Mouse (Mus musculus) forebrain, embryonic 12.5 days (tissue): ENCODE measurements around the gene Ggt6. TPM values are rescaled to one million over a fixed set of nuclear protein-coding genes. Genes with fewer than 3 reads are reported as not detected.

Source experiments
- ATAC-seq: fragments of 200-750 bp; cut with Nextera tagmentation; 2 replicates; pipeline ENCODE4 v1.8.0; 2017; ENCODE audit warnings: moderate TSS enrichment; ENCODE audit not compliant: low FRiP score
- H3K27ac ChIP-seq: fragments of 300-500 bp; sonication (generic); 2 replicates; pipeline ENCODE4 v1.5.1; 2016; ENCODE audit warnings: mild to moderate bottlenecking
- H3K27me3 ChIP-seq: fragments of 300-500 bp; sonication (generic); 2 replicates; pipeline ENCODE4 v1.6.1; 2016; ENCODE audit warnings: mild to moderate bottlenecking
- H3K36me3 ChIP-seq: fragments of 300-500 bp; sonication (generic); replicated peaks from 2 replicates; pipeline ENCODE4 v1.6.1; 2016; ENCODE audit warnings: mild to moderate bottlenecking
- H3K4me1 ChIP-seq: fragments of 300-500 bp; sonication (generic); 2 replicates; pipeline ENCODE4 v1.6.1; 2016
- H3K4me2 ChIP-seq: fragments of 300-500 bp; sonication (generic); 2 replicates; pipeline ENCODE4 v1.6.1; 2016; ENCODE audit warnings: mild to moderate bottlenecking, moderate library complexity
- H3K4me3 ChIP-seq: fragments of 300-500 bp; sonication (generic); replicated peaks from 2 replicates; pipeline ENCODE4 v1.5.1; 2016; ENCODE audit warnings: mild to moderate bottlenecking
- H3K9ac ChIP-seq: fragments of 300-500 bp; sonication (generic); 2 replicates; pipeline ENCODE4 v1.6.1; 2016; ENCODE audit warnings: mild to moderate bottlenecking
- H3K9me3 ChIP-seq: fragments of 300-500 bp; sonication (generic); 2 replicates; pipeline ENCODE4 v1.6.1; 2016
- WGBS: fragments of 180-500 bp; shearing (Covaris S2); methylation state at CpG from one replicate; pipeline ENCODE4 v1.1.7; 2016; 5-methylcytosine and 5-hydroxymethylcytosine counted together
- polyA plus RNA-seq: library from polyadenylated mRNA; unstranded; fragments of >200 nt; fragmentation: Nextera tagmentation; extraction: Ambion mirVana; gene quantifications from 2 replicates; pipeline ENCODE4 v1.2.1, GENCODE M21; 2016

Ggt6 gene
- polyA plus RNA-seq, 1 experiment from 2014 or later = not detected

- Histone ChIP-seq H3K4me1 (no peaks in the 10 kb centered on the region), H3K4me2 (no peak overlapping the region), H3K27me3 (0 out of 2 replicates have a peak, but pooled peaks cover 5% of the 10 kb centered on the region), H3K36me3 (no peaks in the 10 kb centered on the region), H3K4me3 (no peak overlapping the region), H3K27ac (no peak overlapping the region), H3K9me3 (no peaks in the 10 kb centered on the region), H3K9ac (no peak overlapping the region)
- ATAC-seq = no peak
- 80% methylated on average over 5 of the region's 5 CpGs for WGBS
Measured at GRCm38 (mm10) chr11:72402017-72402416, 33.3 kb upstream of the Ggt6 start.

DNA sequence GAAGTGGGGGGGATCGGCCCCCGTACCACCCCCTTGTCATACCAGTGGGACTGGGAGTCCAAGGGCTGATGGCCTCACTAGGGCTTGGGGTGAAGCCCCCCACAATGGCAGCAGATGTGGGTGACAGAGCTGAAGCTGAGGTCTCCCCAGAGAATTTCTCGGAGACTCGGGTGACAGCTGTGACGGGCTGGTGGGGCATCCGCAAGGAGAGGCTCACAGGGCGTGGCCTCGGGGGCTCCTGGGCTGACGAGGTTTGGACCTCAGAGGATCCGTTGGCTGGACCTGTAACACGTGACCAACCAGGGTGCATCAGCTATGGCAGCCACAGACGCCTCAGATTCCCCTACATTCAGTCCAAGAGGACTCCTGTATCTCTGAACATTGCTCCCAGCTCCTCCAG lies 32.4 kb upstream of the Ggt6 start:
- no peak overlapping the region for H3K27ac ChIP-seq
- peaks cover 5% of the 10 kb centered on the region; the same call in 1 of the 2 replicates for H3K4me1 ChIP-seq
- H3K9ac ChIP-seq = no peak overlapping the region
- no peaks in the 10 kb centered on the region for H3K9me3 ChIP-seq
- WGBS = 95% methylated on average over 12 of the region's 12 CpGs
- no peak overlapping the region for H3K4me3 ChIP-seq
- 0 out of 2 replicates have a peak, but pooled peaks cover 9% of the 10 kb centered on the region for H3K27me3 ChIP-seq
- H3K36me3 ChIP-seq = no peaks in the 10 kb centered on the region
- no peak for ATAC-seq
- H3K4me2 ChIP-seq = no peak overlapping the region

GRCm38 (mm10) chr11:72405532-72405931 lies 29.8 kb upstream of the Ggt6 start:
- Histone ChIP-seq H3K27me3 (peaks cover 31% of the 10 kb centered on the region), H3K9ac (no peak overlapping the region), H3K4me2 (no peak overlapping the region), H3K4me1 (peaks cover 14% of the 10 kb centered on the region), H3K27ac (no peak overlapping the region), H3K9me3 (no peaks in the 10 kb centered on the region), H3K4me3 (no peak overlapping the region), H3K36me3 (no peaks in the 10 kb centered on the region)
- WGBS = 62% methylated on average over 4 of the region's 4 CpGs
- ATAC-seq = no peak

- WGBS = 72% methylated on average over 8 of the region's 8 CpGs
- Histone ChIP-seq H3K27me3 (peaks cover 38% of the 10 kb centered on the region), H3K27ac (no peak overlapping the region), H3K4me2 (no peak overlapping the region), H3K9me3 (no peaks in the 10 kb centered on the region), H3K4me3 (no peak overlapping the region), H3K9ac (no peak overlapping the region), H3K4me1 (peaks cover 21% of the 10 kb centered on the region), H3K36me3 (no peaks in the 10 kb centered on the region)
- no peak for ATAC-seq
Measured at GRCm38 (mm10) chr11:72406079-72406675, 29.1 kb upstream of the Ggt6 start.

- whole genome bisulfite sequencing = 21% methylated on average over 3 of the region's 3 CpGs
- H3K36me3 ChIP-seq = no peaks in the 10 kb centered on the region
- H3K27me3 ChIP-seq = peaks cover 47% of the 10 kb centered on the region
- peaks cover 27% of the 10 kb centered on the region for H3K4me1 ChIP-seq
- no peaks in the 10 kb centered on the region for H3K9me3 ChIP-seq
- no peak for ATAC-seq
- H3K9ac ChIP-seq = no peak overlapping the region
- no peak overlapping the region for H3K4me2 ChIP-seq
- H3K4me3 ChIP-seq = no peak overlapping the region
- no peak overlapping the region for H3K27ac ChIP-seq
Measured at GRCm38 (mm10) chr11:72407081-72407480, 28.2 kb upstream of the Ggt6 start.

DNA sequence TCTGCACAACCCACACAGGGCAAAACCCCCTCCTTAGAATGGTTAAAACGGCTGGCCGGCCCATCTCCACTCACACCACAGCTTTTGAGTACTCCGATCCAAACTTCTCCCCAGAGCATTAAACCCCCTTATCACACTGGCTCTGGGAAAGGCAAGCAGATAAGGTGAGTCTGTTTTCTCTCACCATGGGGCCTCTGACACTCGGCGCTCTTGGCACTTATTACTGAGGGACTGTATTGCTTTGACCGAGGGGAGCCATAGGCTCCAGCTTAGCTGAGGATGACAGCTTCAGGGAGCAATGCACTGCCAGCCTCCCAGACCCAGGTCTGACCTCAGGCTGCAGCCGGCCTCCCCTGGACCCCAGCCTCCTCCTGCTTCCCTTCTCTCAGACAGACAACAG lies 27.8 kb upstream of the Ggt6 start:
- 22% methylated on average over 7 of the region's 7 CpGs for WGBS

DNA sequence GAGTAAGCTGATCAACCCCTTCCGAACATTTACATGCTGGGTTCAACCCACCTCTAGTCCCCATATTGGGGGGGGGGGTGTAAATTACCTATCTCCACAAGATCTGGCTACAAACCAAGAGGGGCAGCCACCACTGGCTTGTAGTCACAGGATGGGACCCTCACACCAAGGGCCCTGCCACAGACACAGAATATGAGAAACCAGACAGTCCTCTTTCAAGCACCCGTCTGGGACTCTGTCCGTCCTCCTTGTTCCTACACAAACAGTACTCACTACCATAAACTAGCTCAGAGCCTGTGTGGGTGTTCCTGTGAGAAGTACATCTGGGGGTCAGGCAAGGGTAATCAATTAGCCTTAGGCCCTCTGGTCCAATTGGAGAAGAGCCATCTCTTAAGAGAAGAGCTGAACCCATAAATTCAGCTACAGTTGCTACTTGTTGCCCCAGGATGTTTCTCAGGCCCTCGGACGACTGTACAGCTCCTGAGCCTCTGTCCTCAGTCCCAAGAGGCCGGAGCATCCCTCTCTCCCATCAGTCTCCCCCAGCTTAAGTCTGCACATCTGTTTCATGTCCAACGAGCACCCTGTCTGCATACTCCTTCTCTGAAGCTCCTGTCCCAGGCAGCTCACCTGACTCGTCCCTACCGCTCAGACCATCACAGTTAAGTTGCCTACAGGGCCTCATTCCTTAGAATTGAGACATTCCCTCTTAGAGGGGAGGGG lies 26.7 kb upstream of the Ggt6 start:
- Histone ChIP-seq H3K9ac (no peak overlapping the region), H3K9me3 (no peaks in the 10 kb centered on the region), H3K4me2 (no peak overlapping the region), H3K4me1 (peaks cover 27% of the 10 kb centered on the region), H3K36me3 (no peaks in the 10 kb centered on the region), H3K4me3 (no peak overlapping the region), H3K27ac (no peak overlapping the region), H3K27me3 (peaks cover 62% of the 10 kb centered on the region)
- ATAC-seq = no peak
- 66% methylated on average over 9 of the region's 9 CpGs for WGBS

More for the DNA sequence above, 27.8 kb upstream of the Ggt6 start:
- Histone ChIP-seq H3K4me3 (no peak overlapping the region), H3K36me3 (no peaks in the 10 kb centered on the region), H3K4me2 (no peak overlapping the region), H3K9ac (no peak overlapping the region), H3K9me3 (no peaks in the 10 kb centered on the region), H3K27me3 (peaks cover 52% of the 10 kb centered on the region), H3K27ac (no peak overlapping the region), H3K4me1 (peaks cover 27% of the 10 kb centered on the region)
- no peak for ATAC-seq

DNA sequence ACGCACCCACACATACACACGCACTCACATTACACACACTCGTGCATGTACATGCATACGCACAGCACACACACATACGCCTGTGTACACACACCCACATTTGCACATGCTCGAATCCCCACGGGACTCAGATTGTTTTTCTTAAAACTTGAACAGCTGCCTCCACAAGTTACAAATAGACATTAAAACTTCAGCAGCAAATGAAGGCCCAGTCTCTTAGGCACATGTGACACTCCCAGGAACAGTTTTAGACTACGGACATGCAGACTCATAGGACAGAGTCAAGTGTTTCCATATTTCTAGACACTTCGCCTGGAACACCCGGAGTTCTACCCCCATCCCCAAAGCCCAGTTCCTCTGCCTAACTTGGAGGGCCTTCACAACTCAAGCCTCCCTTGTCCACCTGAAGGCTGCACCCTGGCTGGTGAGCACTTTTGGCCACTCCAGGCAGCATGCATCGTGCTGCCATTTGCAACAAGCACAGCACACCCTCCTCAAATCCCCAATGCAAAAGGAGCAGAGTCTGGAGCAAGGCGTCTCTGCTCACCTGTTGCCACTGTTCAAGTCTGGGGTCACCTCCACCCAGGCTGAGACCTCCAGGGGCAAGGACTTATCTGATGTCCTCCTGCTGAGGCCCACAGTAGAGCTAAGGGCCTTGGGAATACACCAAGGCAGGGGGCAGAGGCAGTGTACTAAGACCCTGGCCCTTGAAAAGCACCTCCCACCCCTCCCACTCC lies 25.5 kb upstream of the Ggt6 start:
- no peak overlapping the region for H3K27ac ChIP-seq

DNA sequence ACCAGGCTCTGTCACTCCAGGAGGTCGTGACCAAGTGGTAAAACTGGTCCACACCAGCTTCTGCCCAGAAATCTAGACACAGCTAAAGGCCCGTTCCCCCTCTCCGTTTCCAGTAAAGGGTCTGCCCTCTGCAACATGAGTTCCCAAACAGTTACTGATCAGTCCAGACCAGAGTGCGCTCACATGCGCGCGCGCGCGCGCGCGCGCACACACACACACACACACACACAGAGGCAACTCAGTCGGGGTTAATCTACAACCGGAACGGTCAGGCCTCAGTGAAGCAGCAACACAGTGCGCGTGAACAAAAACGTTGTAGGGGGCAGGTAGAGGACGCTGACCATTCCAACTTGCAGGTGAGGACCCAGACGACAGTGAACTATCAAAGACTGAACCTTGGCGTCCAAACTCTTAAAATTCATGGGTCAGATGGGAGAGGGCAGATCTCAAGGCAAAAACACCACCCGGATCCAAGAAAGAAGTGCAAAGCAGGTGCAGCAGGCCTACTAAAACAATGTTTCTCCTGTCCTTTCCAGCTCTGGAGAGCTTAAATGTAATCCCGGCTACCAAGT lies 24.7 kb upstream of the Ggt6 start:
- peaks cover 27% of the 10 kb centered on the region for H3K4me1 ChIP-seq
- no peak overlapping the region for H3K27ac ChIP-seq
- peak overlapping the region; percentile 56 for H3K9ac ChIP-seq
- H3K4me2 ChIP-seq = peak overlapping the region; percentile 100
- no peaks in the 10 kb centered on the region for H3K36me3 ChIP-seq
- peak; percentile 27; the same call in 1 of the 2 replicates for ATAC-seq
- peaks cover 72% of the 10 kb centered on the region for H3K27me3 ChIP-seq
- no peaks in the 10 kb centered on the region for H3K9me3 ChIP-seq
- under 1% methylated on average over 25 of the region's 25 CpGs for WGBS
- peak overlapping the region; percentile 60 for H3K4me3 ChIP-seq

More for the DNA sequence above, 25.5 kb upstream of the Ggt6 start:
- Histone ChIP-seq H3K27me3 (peaks cover 68% of the 10 kb centered on the region), H3K4me3 (no peak overlapping the region), H3K4me2 (peak overlapping the region; percentile 100), H3K9ac (no peak overlapping the region), H3K4me1 (peaks cover 27% of the 10 kb centered on the region), H3K36me3 (no peaks in the 10 kb centered on the region), H3K9me3 (no peaks in the 10 kb centered on the region)
- WGBS = 79% methylated on average over 12 of the region's 12 CpGs
- ATAC-seq = no peak

- peak within 1 kb of the TSS; percentile 100 for H3K4me2 ChIP-seq
- no peaks in the 10 kb centered on the region for H3K36me3 ChIP-seq
- no peak within 1 kb of the TSS for H3K27ac ChIP-seq
- ATAC-seq = peak; percentile 92
- under 1% methylated on average over 86 of the region's 86 CpGs for WGBS
- H3K4me1 ChIP-seq = peaks cover 27% of the 10 kb centered on the region
- no peaks in the 10 kb centered on the region for H3K9me3 ChIP-seq
- H3K9ac ChIP-seq = peak within 1 kb of the TSS; percentile 56
- peak within 1 kb of the TSS; percentile 60 for H3K4me3 ChIP-seq
- H3K27me3 ChIP-seq = peaks cover 72% of the 10 kb centered on the region
Measured at GRCm38 (mm10) chr11:72411093-72411921, 24.0 kb upstream of the Ggt6 start, which contains the start of gene Smtnl2. Gene Smtnl2 (minus strand): TSS chr11:72411713.

- 30% methylated on average over 9 of the region's 9 CpGs for WGBS
- ATAC-seq = no peak
- Histone ChIP-seq H3K36me3 (no peaks in the 10 kb centered on the region), H3K4me3 (peak overlapping the region; percentile 60), H3K4me2 (peak overlapping the region; percentile 100), H3K27ac (no peak overlapping the region), H3K9me3 (no peaks in the 10 kb centered on the region), H3K27me3 (peaks cover 69% of the 10 kb centered on the region), H3K4me1 (peaks cover 30% of the 10 kb centered on the region), H3K9ac (0 out of 2 replicates have a peak overlapping the region, but pooled peaks have one; percentile 56)
Measured at GRCm38 (mm10) chr11:72411945-72412344, 23.4 kb upstream of the Ggt6 start.
